ENCODE assay signal across 16 mouse cellular contexts in the genomic region with DNA sequence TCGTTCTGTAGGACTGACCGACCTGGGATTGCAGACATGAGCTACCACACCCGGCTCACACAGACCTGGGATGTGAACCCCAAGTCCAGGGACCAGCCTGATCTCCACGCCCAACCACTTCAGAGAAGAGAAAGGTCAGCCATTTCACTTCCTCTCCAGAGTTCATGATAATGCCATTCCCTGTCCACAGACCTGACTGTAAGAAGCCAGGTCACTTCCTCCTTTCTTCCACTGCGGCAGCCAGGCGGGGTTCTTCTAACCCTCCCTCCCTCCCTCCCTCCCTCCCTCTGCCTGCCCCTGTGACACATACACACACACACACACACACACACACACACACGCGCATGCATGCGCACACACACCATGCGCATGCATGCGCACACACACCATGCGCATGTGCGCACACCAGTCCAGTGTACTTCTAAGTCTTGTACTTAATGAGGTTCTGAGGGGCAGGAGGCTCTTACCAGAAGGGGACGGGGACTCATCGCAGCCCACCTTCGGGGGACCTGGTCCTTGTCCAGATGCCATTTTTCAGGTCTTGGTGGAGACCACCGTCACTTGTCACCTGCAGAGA. TPM values are rescaled to one million over a fixed set of nuclear protein-coding genes. Genes with fewer than 3 reads are reported as not detected.
DNase-seq lines count a peak whose midpoint lies in the region; TF ChIP-seq lines count a peak whose summit lies in the region.
"Had no signal": no experiment of that assay in that cellular context is flagged by ENCODE, and none has a peak within 500 bp of the region (broad histone marks: within the 10 kb centered on the region; RNA-seq: fewer than 3 reads in every experiment).

No protein-coding gene starts in this region.

- no peak for TF ChIP-seq POLR2A in bone marrow, adult 2 months (IDR thresholded peaks at IDR 0.05; ENCODE audit: borderline replicate concordance, control insufficient read depth, low read depth, low read length)

- H3K27ac ChIP-seq in bone marrow, adult 2 months (ENCODE audit: control insufficient read depth, insufficient read depth, low read depth, low read length, poor library complexity): peak overlapping the region; percentile 78
- H3K27ac ChIP-seq in macrophage: peak overlapping the region; percentile 46
- H3K27ac ChIP-seq: embryonic facial prominence, embryonic 12.5 days; kidney, postnatal 0 days; limb, embryonic 15.5 days; neural tube, embryonic 13.5 days had no signal

- peak overlapping the region; percentile 11 for H3K4me3 ChIP-seq in bone marrow, adult 2 months (replicated peaks; ENCODE audit: control insufficient read depth, low read depth, low read length)
- H3K4me3 ChIP-seq in macrophage (ENCODE audit: inconsistent target): no peak overlapping the region
- H3K4me3 ChIP-seq: embryonic facial prominence, embryonic 12.5 days; limb, embryonic 15.5 days; neural tube, embryonic 13.5 days had no signal

- peak; percentile 45 for DNase-seq in lung, postnatal 36 days
- no peak for DNase-seq in lung, postnatal 4 days
- no peak for DNase-seq in urinary bladder, postnatal 36 days (ENCODE audit: low spot score in 2 of 2)
- no peak for DNase-seq in left cerebral cortex, adult 18-20 months (ENCODE audit: low spot score in 2 of 2)
- DNase-seq in gastrocnemius, postnatal 25 days: no peak
- DNase-seq: cerebellum, adult 11 months; cerebellum, postnatal 25 days; gastrocnemius, postnatal 10 days; heart, postnatal 4 days; thymus, postnatal 4 days had no signal

- peaks cover 48% of the 10 kb centered on the region for H3K79me2 ChIP-seq in macrophage (ENCODE audit: inconsistent target)

- peaks cover 6% of the 10 kb centered on the region for H3K4me1 ChIP-seq in bone marrow, adult 2 months (ENCODE audit: control insufficient read depth, insufficient read depth, low read length)

- 56% methylated on average over 17 of the region's 17 CpGs for WGBS in bone marrow, adult 2 months
- WGBS in macrophage (ENCODE audit: missing documents): 53% methylated on average over 17 of the region's 17 CpGs

- TF ChIP-seq CTCF in bone marrow, adult 2 months (IDR thresholded peaks at IDR 0.05; ENCODE audit: control insufficient read depth, insufficient read depth, low read length): no peak

- peaks cover 41% of the 10 kb centered on the region for H3K36me3 ChIP-seq in macrophage (ENCODE audit: inconsistent target)

RNA-seq across cellular contexts. Expression of a gene that starts 3.4 kb away (rescaled TPM):
- 34.2 and 56.8 TPM in 2 replicates for polyA plus RNA-seq in bone marrow, adult 2 months (2011; ENCODE audit: insufficient read depth, insufficient read length, low replicate concordance, missing spikeins)
- total RNA-seq in macrophage (2018; cell fraction: chromatin; rRNA removed): 10 to 100 TPM in 20 of 26 experiments, 1 to 10 TPM in 6; 1.1 to 35.9 (median 16.7) TPM
- total RNA-seq in macrophage (2018; cell fraction: cytosol; rRNA removed): 100 to 1,000 TPM in 22 of 26 experiments, 10 to 100 TPM in 4; 84.9 to 227 (median 142) TPM
- 10 to 100 TPM in 25 of 26 experiments, 1 to 10 TPM in 1; 8.4 to 90.5 (median 37.8) TPM for total RNA-seq in macrophage (2018; cell fraction: nucleus; rRNA removed)
- 89.6 to 180 TPM (median 127 TPM) in 3 replicates for polyA plus RNA-seq in macrophage (2018)
- 10 to 100 TPM; 12.0 to 13.0 TPM for total RNA-seq in left cerebral cortex, adult 18-20 months (2021)
- 10 to 100 TPM; 16.9 to 21.0 TPM for total RNA-seq in gastrocnemius, postnatal 25 days (2021)

RNA-seq across cellular contexts. Expression of a gene that starts 31.7 kb away (rescaled TPM):
- polyA plus RNA-seq in bone marrow, adult 2 months (2011; ENCODE audit: insufficient read depth, insufficient read length, low replicate concordance, missing spikeins): 10.8 and 12.5 TPM in 2 replicates
- total RNA-seq in macrophage (2018; cell fraction: chromatin; rRNA removed): 10 to 100 TPM in 19 of 26 experiments, 1 to 10 TPM in 7; 3.2 to 21.0 (median 13.3) TPM
- total RNA-seq in macrophage (2018; cell fraction: cytosol; rRNA removed): 1 to 10 TPM; 2.2 to 5.5 (median 3.8) TPM
- 10 to 100 TPM in 4 of 26 experiments, 1 to 10 TPM in 22; 2.8 to 28.3 (median 7.5) TPM for total RNA-seq in macrophage (2018; cell fraction: nucleus; rRNA removed)
- 2.1 to 11.2 TPM (median 2.1 TPM) in 3 replicates for polyA plus RNA-seq in macrophage (2018)
- 1 to 10 TPM; 2.8 to 3.0 TPM for total RNA-seq in left cerebral cortex, adult 18-20 months (2021)
- total RNA-seq in gastrocnemius, postnatal 25 days (2021): 1 to 10 TPM; 1.6 to 2.4 TPM

RNA-seq across cellular contexts. Expression of a gene that starts 52.4 kb away (rescaled TPM):
- polyA plus RNA-seq in bone marrow, adult 2 months (2011; ENCODE audit: insufficient read depth, insufficient read length, low replicate concordance, missing spikeins): 6.7 and 10.2 TPM in 2 replicates
- total RNA-seq in macrophage (2018; cell fraction: chromatin; rRNA removed): 10 to 100 TPM in 12 of 26 experiments, 1 to 10 TPM in 14; 1.9 to 23.0 (median 8.2) TPM
- total RNA-seq in macrophage (2018; cell fraction: cytosol; rRNA removed): 10 to 100 TPM in 15 of 26 experiments, 1 to 10 TPM in 11; 5.7 to 13.3 (median 10.6) TPM
- 10 to 100 TPM in 11 of 26 experiments, 1 to 10 TPM in 15; 3.9 to 27.3 (median 8.4) TPM for total RNA-seq in macrophage (2018; cell fraction: nucleus; rRNA removed)
- 9.0 to 9.9 TPM (median 9.3 TPM) in 3 replicates for polyA plus RNA-seq in macrophage (2018)
- total RNA-seq in left cerebral cortex, adult 18-20 months (2021): 10 to 100 TPM; 16.2 to 16.4 TPM
- under 1 TPM; 0.43 to 0.92 TPM for total RNA-seq in gastrocnemius, postnatal 25 days (2021)

Comparison
In these comparisons a context has a peak if more than half of its experiments do, and no peak if none do; other contexts are left out.
1. RNA of a gene that starts 52.4 kb away (total RNA-seq): 16.2 to 16.4 TPM in left cerebral cortex, adult 18-20 months; 0.43 to 0.92 TPM in gastrocnemius, postnatal 25 days; every median in the first group is over 4 times any median in the second.